Mouse (Mus musculus): ENCODE results near the gene Lmx1b. TPM values are rescaled to one million over a fixed set of nuclear protein-coding genes. Genes with fewer than 3 reads are reported as not detected.

The Lmx1b gene
- polyA plus RNA-seq, 1 experiment from 2014 or later = 1.6 TPM

GRCm38 (mm10) chr2:33648894-33649293 is 8.6 kb upstream of the Lmx1b start:
- no peaks in the 10 kb centered on the region for H3K36me3 ChIP-seq (ENCODE audit: control insufficient read depth, insufficient read depth, low read length)
- H3K27ac ChIP-seq (ENCODE audit: low read depth, low read length) = no peak overlapping the region
- no peak overlapping the region for H3K9ac ChIP-seq (ENCODE audit: low read length)
- no peaks in the 10 kb centered on the region for H3K9me3 ChIP-seq (ENCODE audit: control insufficient read depth, low read length)
- H3K27me3 ChIP-seq (ENCODE audit: control insufficient read depth, insufficient read depth, low read length) = peaks cover 40% of the 10 kb centered on the region
- peaks cover 6% of the 10 kb centered on the region; the same call in 1 of the 2 replicates for H3K4me1 ChIP-seq (ENCODE audit: control insufficient read depth, insufficient read depth, low read length)
- H3K4me3 ChIP-seq (ENCODE audit: low read depth, low read length) = no peak overlapping the region
- ATAC-seq (ENCODE audit: insufficient read depth, low FRiP score, low TSS enrichment) (no peak), DNase-seq (ENCODE audit: low spot score) (peak; percentile 48)
- no peak overlapping the region for H3K4me2 ChIP-seq (ENCODE audit: low read depth)
- 28% methylated on average over 4 of the region's 4 CpGs for WGBS

DNA sequence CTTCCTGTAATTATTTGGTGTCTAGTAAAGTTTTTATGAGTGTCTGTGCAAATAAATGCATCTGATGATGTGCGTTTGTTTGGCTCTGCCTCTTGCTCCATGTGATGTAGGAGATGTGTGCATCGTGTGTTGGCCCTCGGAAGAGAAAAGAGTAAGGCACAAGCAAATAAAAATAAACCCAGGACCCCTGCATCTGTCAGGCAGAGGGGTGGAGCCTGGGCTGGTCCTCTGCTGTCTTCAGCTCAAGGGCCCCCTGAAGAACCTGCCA is 5.9 kb upstream of the Lmx1b start:
- no peak overlapping the region for H3K27ac ChIP-seq (ENCODE audit: low read depth, low read length)
- H3K36me3 ChIP-seq (ENCODE audit: control insufficient read depth, insufficient read depth, low read length) = no peaks in the 10 kb centered on the region
- 2% methylated on average over 3 of the region's 3 CpGs for WGBS
- H3K4me1 ChIP-seq (ENCODE audit: control insufficient read depth, insufficient read depth, low read length) = peaks cover 9% of the 10 kb centered on the region
- no peaks in the 10 kb centered on the region for H3K9me3 ChIP-seq (ENCODE audit: control insufficient read depth, low read length)
- H3K4me3 ChIP-seq (ENCODE audit: low read depth, low read length) = no peak overlapping the region
- DNase-seq (ENCODE audit: low spot score) (no peak), ATAC-seq (ENCODE audit: insufficient read depth, low FRiP score, low TSS enrichment) (no peak)
- H3K4me2 ChIP-seq (ENCODE audit: low read depth) = no peak overlapping the region
- no peak overlapping the region for H3K9ac ChIP-seq (ENCODE audit: low read length)
- peaks cover 67% of the 10 kb centered on the region for H3K27me3 ChIP-seq (ENCODE audit: control insufficient read depth, insufficient read depth, low read length)

GRCm38 (mm10) chr2:33645538-33646282 is 5.4 kb upstream of the Lmx1b start:
- Histone ChIP-seq H3K9me3 (ENCODE audit: control insufficient read depth, low read length) (no peaks in the 10 kb centered on the region), H3K9ac (ENCODE audit: low read length) (no peak overlapping the region), H3K4me2 (ENCODE audit: low read depth) (no peak overlapping the region), H3K27me3 (ENCODE audit: control insufficient read depth, insufficient read depth, low read length) (peaks cover 72% of the 10 kb centered on the region), H3K4me3 (ENCODE audit: low read depth, low read length) (no peak overlapping the region), H3K27ac (ENCODE audit: low read depth, low read length) (no peak overlapping the region), H3K4me1 (ENCODE audit: control insufficient read depth, insufficient read depth, low read length) (peaks cover 9% of the 10 kb centered on the region), H3K36me3 (ENCODE audit: control insufficient read depth, insufficient read depth, low read length) (no peaks in the 10 kb centered on the region)
- under 1% methylated on average over 15 of the region's 15 CpGs for WGBS
- ATAC-seq (ENCODE audit: insufficient read depth, low FRiP score, low TSS enrichment) (no peak), DNase-seq (ENCODE audit: low spot score) (no peak)

DNA sequence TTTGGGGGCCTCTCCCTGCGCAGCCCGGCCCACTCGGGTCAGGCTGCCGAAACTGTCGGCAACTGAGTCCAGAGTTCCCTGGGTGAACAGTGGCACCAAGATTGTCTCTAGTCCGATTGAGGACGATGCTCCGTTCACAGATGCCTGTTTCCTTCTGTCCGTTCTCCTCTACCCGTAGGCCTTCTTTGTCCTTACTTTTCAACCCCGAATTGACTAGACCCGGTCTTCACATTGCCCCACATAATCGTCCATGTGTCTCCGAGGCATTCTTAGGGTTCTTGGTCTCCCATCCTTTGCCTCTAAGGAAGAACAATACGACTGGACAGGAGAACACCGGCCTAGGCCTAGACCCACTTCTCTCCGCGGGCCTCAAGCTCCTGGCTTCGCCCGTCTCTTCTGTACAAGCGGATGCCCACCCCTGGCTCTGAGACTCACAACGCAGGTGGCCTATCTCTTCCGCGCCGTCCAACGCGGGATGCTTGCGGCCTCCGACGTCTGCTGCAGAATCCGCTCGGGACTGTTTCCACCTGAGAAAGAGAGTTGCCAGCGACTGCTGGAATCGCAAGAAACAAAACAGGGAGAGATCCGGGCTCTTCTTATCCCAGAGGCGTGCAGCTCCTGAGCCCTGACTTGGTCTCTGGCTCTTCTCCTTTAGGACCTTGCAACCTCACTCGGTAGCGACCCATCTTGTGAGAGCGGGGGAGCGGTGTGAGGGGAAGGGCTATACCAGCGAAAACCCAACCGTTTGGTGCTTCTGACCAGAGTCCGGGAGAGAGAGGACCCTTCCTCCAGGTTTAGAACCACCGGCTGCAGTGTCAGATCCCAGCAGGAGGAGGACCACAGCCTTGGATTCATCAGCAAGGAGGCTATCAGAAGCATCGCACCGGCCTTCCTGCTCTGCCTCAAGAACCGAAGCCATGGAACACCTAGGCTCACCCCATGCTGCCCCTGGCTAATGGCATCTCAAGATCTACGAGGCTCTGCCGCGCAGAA is 3.7 kb upstream of the Lmx1b start:
- Histone ChIP-seq H3K4me3 (ENCODE audit: low read depth, low read length) (peak overlapping the region; percentile 10), H3K9ac (ENCODE audit: low read length) (no peak overlapping the region), H3K4me1 (ENCODE audit: control insufficient read depth, insufficient read depth, low read length) (peaks cover 8% of the 10 kb centered on the region), H3K27ac (ENCODE audit: low read depth, low read length) (no peak overlapping the region), H3K4me2 (ENCODE audit: low read depth) (peak overlapping the region; percentile 19), H3K9me3 (ENCODE audit: control insufficient read depth, low read length) (no peaks in the 10 kb centered on the region), H3K27me3 (ENCODE audit: control insufficient read depth, insufficient read depth, low read length) (peaks cover 89% of the 10 kb centered on the region), H3K36me3 (ENCODE audit: control insufficient read depth, insufficient read depth, low read length) (no peaks in the 10 kb centered on the region)
- DNase-seq (ENCODE audit: low spot score) (peak; percentile 28), ATAC-seq (ENCODE audit: insufficient read depth, low FRiP score, low TSS enrichment) (no peak)
- WGBS = 5% methylated on average over 50 of the region's 50 CpGs

GRCm38 (mm10) chr2:33642650-33643458 is 2.5 kb upstream of the Lmx1b start:
- ATAC-seq (ENCODE audit: insufficient read depth, low FRiP score, low TSS enrichment) (peak; percentile 42; the same call in 1 of the 2 replicates), DNase-seq (ENCODE audit: low spot score) (peak; percentile 86)
- peak overlapping the region; percentile 23 for H3K4me3 ChIP-seq (ENCODE audit: low read depth, low read length)
- H3K9ac ChIP-seq (ENCODE audit: low read length) = no peak overlapping the region
- peaks cover 99% of the 10 kb centered on the region for H3K27me3 ChIP-seq (ENCODE audit: control insufficient read depth, insufficient read depth, low read length)
- H3K4me1 ChIP-seq (ENCODE audit: control insufficient read depth, insufficient read depth, low read length) = peaks cover 4% of the 10 kb centered on the region
- peak overlapping the region; percentile 38 for H3K4me2 ChIP-seq (ENCODE audit: low read depth)
- no peaks in the 10 kb centered on the region for H3K36me3 ChIP-seq (ENCODE audit: control insufficient read depth, insufficient read depth, low read length)
- no peak overlapping the region for H3K27ac ChIP-seq (ENCODE audit: low read depth, low read length)
- H3K9me3 ChIP-seq (ENCODE audit: control insufficient read depth, low read length) = no peaks in the 10 kb centered on the region
- WGBS = 1% methylated on average over 42 of the region's 42 CpGs

DNA sequence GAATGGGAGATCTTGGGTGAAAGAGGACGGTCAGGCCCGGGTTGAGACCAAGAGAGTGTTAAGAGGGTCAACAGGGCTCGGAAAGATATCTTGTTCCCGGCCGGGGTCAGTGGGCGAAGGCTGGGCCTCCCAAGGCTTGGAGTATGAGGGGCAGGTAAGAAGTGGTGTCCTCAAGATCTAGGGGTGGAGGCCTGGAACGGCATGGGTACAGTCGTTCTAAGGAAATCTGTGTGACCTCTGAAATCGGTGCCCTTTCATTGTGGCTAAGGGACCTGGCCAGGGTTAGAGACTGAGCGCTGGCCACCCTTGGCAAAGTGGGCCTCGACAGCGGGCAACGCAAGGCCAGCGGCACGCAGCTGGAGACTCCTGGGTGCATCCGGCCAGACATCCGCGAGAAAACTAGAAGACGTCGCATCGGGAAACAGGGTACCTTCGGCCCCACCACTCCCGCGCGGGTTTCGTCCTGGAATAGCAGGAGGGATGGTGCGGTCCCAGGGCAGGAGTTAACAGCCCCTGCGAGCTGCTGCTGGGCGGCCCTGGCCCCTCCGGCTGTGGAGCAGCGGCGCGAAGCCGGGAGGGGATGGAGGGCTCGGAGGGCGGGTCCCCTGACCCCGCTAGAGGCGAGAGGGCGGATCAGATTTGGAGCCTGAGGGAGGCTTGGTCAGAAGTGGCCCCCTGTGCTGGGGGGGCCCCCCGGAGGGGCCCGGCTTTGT is 1.7 kb upstream of the Lmx1b start:
- Histone ChIP-seq H3K36me3 (ENCODE audit: control insufficient read depth, insufficient read depth, low read length) (no peaks in the 10 kb centered on the region), H3K4me2 (ENCODE audit: low read depth) (peak overlapping the region; percentile 38), H3K27me3 (ENCODE audit: control insufficient read depth, insufficient read depth, low read length) (peaks cover 100% of the 10 kb centered on the region), H3K9me3 (ENCODE audit: control insufficient read depth, low read length) (no peaks in the 10 kb centered on the region), H3K27ac (ENCODE audit: low read depth, low read length) (no peak overlapping the region), H3K9ac (ENCODE audit: low read length) (no peak overlapping the region; the same call in 1 of the 2 replicates), H3K4me1 (ENCODE audit: control insufficient read depth, insufficient read depth, low read length) (peaks cover 4% of the 10 kb centered on the region), H3K4me3 (ENCODE audit: low read depth, low read length) (peak overlapping the region; percentile 50)
- under 1% methylated on average over 40 of the region's 41 CpGs for WGBS
- no peak for ATAC-seq (ENCODE audit: insufficient read depth, low FRiP score, low TSS enrichment)
- DNase-seq (ENCODE audit: low spot score) = peak; percentile 59

GRCm38 (mm10) chr2:33640978-33641858 is 907 bp upstream of the Lmx1b start:
- H3K36me3 ChIP-seq (ENCODE audit: control insufficient read depth, insufficient read depth, low read length) = no peaks in the 10 kb centered on the region
- DNase-seq (ENCODE audit: low spot score) (peak; percentile 86), ATAC-seq (ENCODE audit: insufficient read depth, low FRiP score, low TSS enrichment) (peak; percentile 58; the same call in 1 of the 2 replicates)
- H3K4me3 ChIP-seq (ENCODE audit: low read depth, low read length) = peak overlapping the region; percentile 50
- under 1% methylated on average over 45 of the region's 56 CpGs for WGBS
- peaks cover 4% of the 10 kb centered on the region for H3K4me1 ChIP-seq (ENCODE audit: control insufficient read depth, insufficient read depth, low read length)
- H3K27ac ChIP-seq (ENCODE audit: low read depth, low read length) = no peak overlapping the region
- no peaks in the 10 kb centered on the region for H3K9me3 ChIP-seq (ENCODE audit: control insufficient read depth, low read length)
- H3K27me3 ChIP-seq (ENCODE audit: control insufficient read depth, insufficient read depth, low read length) = peaks cover 98% of the 10 kb centered on the region
- H3K9ac ChIP-seq (ENCODE audit: low read length) = no peak overlapping the region; the same call in none of the 2 replicates
- H3K4me2 ChIP-seq (ENCODE audit: low read depth) = peak overlapping the region; percentile 53

All from neural tube, embryonic 11.5 days (tissue).